Mouse (Mus musculus): ENCODE measurements around the gene Nif3l1. TPM values are rescaled to one million over a fixed set of nuclear protein-coding genes. Genes with fewer than 3 reads are reported as not detected.

Nif3l1 gene
- polyA plus RNA-seq (2012; rRNA removed), result 16.3 and 20.2 TPM in 2 replicates

- no peak for DNase-seq (ENCODE audit: low read depth)
These were observed at the start of gene Nif3l1, which contains the start of gene Ppil3 for GRCm38 (mm10) chr1:58445143-58445722. TSS of gene Nif3l1 (plus strand) at chr1:58445151. TSS of gene Ppil3 (minus strand) at chr1:58445486.

GRCm38 (mm10) chr1:58395341-58395740 is 49.6 kb upstream of the Nif3l1 start:
- no peak for DNase-seq (ENCODE audit: low read depth)

- no peak for DNase-seq (ENCODE audit: low read depth)
These were observed 48.8 kb upstream of the Nif3l1 start for GRCm38 (mm10) chr1:58396179-58396578.

- DNase-seq (ENCODE audit: low read depth), result no peak
These were observed 47.2 kb upstream of the Nif3l1 start for GRCm38 (mm10) chr1:58397731-58398130.

GRCm38 (mm10) chr1:58401396-58401795 is 43.6 kb upstream of the Nif3l1 start:
- no peak for DNase-seq (ENCODE audit: low read depth)

GRCm38 (mm10) chr1:58403745-58404144 is 41.2 kb upstream of the Nif3l1 start:
- no peak for DNase-seq (ENCODE audit: low read depth)

GRCm38 (mm10) chr1:58407321-58407720 is 37.6 kb upstream of the Nif3l1 start:
- DNase-seq (ENCODE audit: low read depth), result no peak

- no peak for DNase-seq (ENCODE audit: low read depth)
These were observed 36.8 kb upstream of the Nif3l1 start for GRCm38 (mm10) chr1:58408141-58408540.

GRCm38 (mm10) chr1:58409553-58410197 is 35.3 kb upstream of the Nif3l1 start:
- DNase-seq (ENCODE audit: low read depth), result no peak

GRCm38 (mm10) chr1:58410198-58410588 is 34.8 kb upstream of the Nif3l1 start:
- no peak for DNase-seq (ENCODE audit: low read depth)

GRCm38 (mm10) chr1:58410776-58411175 is 34.2 kb upstream of the Nif3l1 start:
- DNase-seq (ENCODE audit: low read depth), result no peak

- DNase-seq (ENCODE audit: low read depth), result no peak
These were observed 29.5 kb upstream of the Nif3l1 start for GRCm38 (mm10) chr1:58415442-58415841.

GRCm38 (mm10) chr1:58416048-58416447 is 28.9 kb upstream of the Nif3l1 start:
- no peak for DNase-seq (ENCODE audit: low read depth)

GRCm38 (mm10) chr1:58420032-58420431 is 24.9 kb upstream of the Nif3l1 start:
- no peak for DNase-seq (ENCODE audit: low read depth)

GRCm38 (mm10) chr1:58420961-58421360 is 24.0 kb upstream of the Nif3l1 start:
- no peak for DNase-seq (ENCODE audit: low read depth)

- no peak for DNase-seq (ENCODE audit: low read depth)
These were observed 22.1 kb upstream of the Nif3l1 start for GRCm38 (mm10) chr1:58422879-58423278.

- DNase-seq (ENCODE audit: low read depth), result no peak
These were observed 21.3 kb upstream of the Nif3l1 start, which contains the start of gene Clk1 for GRCm38 (mm10) chr1:58423371-58424248. TSS of gene Clk1 (minus strand) at chr1:58424066.

- no peak for DNase-seq (ENCODE audit: low read depth)
These were observed 20.4 kb upstream of the Nif3l1 start for GRCm38 (mm10) chr1:58424551-58424950.

GRCm38 (mm10) chr1:58444691-58445090 is 260 bp upstream of the Nif3l1 start:
- DNase-seq (ENCODE audit: low read depth), result no peak

- no peak for DNase-seq (ENCODE audit: low read depth)
These were observed 910 bp downstream of the Nif3l1 start for GRCm38 (mm10) chr1:58445861-58446260.

- no peak for DNase-seq (ENCODE audit: low read depth)
These were observed 2.8 kb downstream of the Nif3l1 start for GRCm38 (mm10) chr1:58447766-58448165.

GRCm38 (mm10) chr1:58448396-58448795 is 3.4 kb downstream of the Nif3l1 start:
- DNase-seq (ENCODE audit: low read depth), result no peak

GRCm38 (mm10) chr1:58454316-58454715 is 9.4 kb downstream of the Nif3l1 start:
- no peak for DNase-seq (ENCODE audit: low read depth)

Measured in gonadal fat pad, adult 2 months (tissue).